Mouse (Mus musculus): ENCODE measurements around the gene Irx1.

DNA sequence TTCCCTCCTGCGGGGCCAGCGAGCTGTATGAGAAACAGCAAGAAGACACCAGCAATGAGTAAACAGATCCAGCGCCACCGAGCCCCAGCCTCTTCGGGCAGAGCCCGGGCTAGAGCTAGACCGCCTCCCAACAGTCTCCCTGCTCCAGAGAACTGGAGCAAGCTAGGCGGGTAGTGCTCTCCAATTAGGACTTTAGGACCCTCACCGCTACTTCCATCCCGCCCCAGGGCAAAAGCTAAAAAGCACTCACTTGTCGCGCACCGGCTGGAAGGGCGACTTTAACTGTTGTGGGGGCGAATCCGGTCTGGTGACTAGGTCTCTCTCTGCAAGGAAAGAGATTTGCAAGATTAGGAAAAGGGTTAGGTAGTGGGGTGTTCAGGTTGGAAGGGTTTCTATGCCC, 4.9 kb downstream of the Irx1 start:
- TF ChIP-seq CTCF (IDR thresholded peaks at IDR 0.05; ENCODE audit: insufficient read depth, low read depth, low read length): no peak
- TF ChIP-seq POLR2A (IDR thresholded peaks at IDR 0.05; ENCODE audit: insufficient read depth, low read depth, low read length): no peak

Measured in olfactory bulb, adult 2 months (tissue).